Mouse (Mus musculus) liver, embryonic 14.5 days (tissue): ENCODE data around the gene Speg. TPM values are rescaled to one million over a fixed set of nuclear protein-coding genes. Genes with fewer than 3 reads are reported as not detected.

ENCODE experiments used
- ATAC-seq: fragments of 200-750 bp; cut with Nextera tagmentation; 2 replicates; pipeline ENCODE4 v1.8.0; 2017; ENCODE audit warnings: moderate number of reproducible peaks, mild to moderate bottlenecking, moderate library complexity; ENCODE audit not compliant: insufficient read depth
- DNase-seq, 3 experiments: peaks; one replicate each; pipeline ENCODE4 v3.0.0-alpha.2; 2012 to 2013; ENCODE audit warnings: low read depth in 3 of 3, low spot score in 3 of 3
- H3K27ac ChIP-seq: fragments of 300-500 bp; sonication (generic); 2 replicates; pipeline ENCODE4 v1.5.1; 2014; ENCODE audit warnings: moderate library complexity, mild to moderate bottlenecking, control low read depth, inconsistent platforms
- H3K27me3 ChIP-seq: fragments of 300-500 bp; sonication (generic); 2 replicates; pipeline ENCODE4 v1.6.1; 2014; ENCODE audit warnings: mild to moderate bottlenecking, low read length, moderate library complexity; ENCODE audit not compliant: control insufficient read depth, insufficient read depth
- H3K36me3 ChIP-seq: fragments of 300-500 bp; sonication (generic); replicated peaks from 2 replicates; pipeline ENCODE4 v1.6.1; 2014; ENCODE audit warnings: low read depth; ENCODE audit not compliant: control insufficient read depth, insufficient read depth
- H3K4me1 ChIP-seq, 2 experiments: fragments of 200-500 bp in 1 of 2; fragments of 300-500 bp in 1 of 2; sonication (generic) in 1 of 2; replicated peaks; 2 replicates each; pipeline ENCODE4 v1.6.1; 2012 to 2014; ENCODE audit warnings: antibody characterized with exemption in 1 of 2, inconsistent platforms in 1 of 2, low read length in 1 of 2; ENCODE audit not compliant: control insufficient read depth in 2 of 2, insufficient read depth in 2 of 2
- H3K4me2 ChIP-seq: fragments of 300-500 bp; sonication (generic); 2 replicates; pipeline ENCODE4 v1.6.1; 2014; ENCODE audit warnings: low read depth, mild to moderate bottlenecking, control low read depth, moderate library complexity
- H3K4me3 ChIP-seq, 2 experiments: fragments of 200-500 bp in 1 of 2; fragments of 300-500 bp in 1 of 2; sonication (generic) in 1 of 2; 2 replicates each; pipeline ENCODE4 v1.5.1; 2012 to 2014; ENCODE audit warnings: low read depth in 2 of 2, low read length in 2 of 2, mild to moderate bottlenecking in 2 of 2, control low read depth in 1 of 2, inconsistent platforms in 1 of 2, moderate library complexity in 1 of 2; ENCODE audit not compliant: insufficient read depth in 1 of 2
- H3K9ac ChIP-seq: fragments of 300-500 bp; sonication (generic); replicated peaks from 2 replicates; pipeline ENCODE4 v1.6.1; 2014; ENCODE audit warnings: mild to moderate bottlenecking, control low read depth, moderate library complexity
- H3K9me3 ChIP-seq: fragments of 300-500 bp; sonication (generic); 2 replicates; pipeline ENCODE4 v1.6.1; 2016; ENCODE audit warnings: low read length, mixed read lengths; ENCODE audit not compliant: control insufficient read depth
- CTCF ChIP-seq: IDR thresholded peaks from 2 replicates; pipeline ENCODE4 v1.5.1; 2016; ENCODE audit warnings: antibody characterized with exemption, low read depth, control low read depth
- EP300 ChIP-seq: IDR thresholded peaks from 2 replicates; pipeline ENCODE4 v1.6.1; 2016; ENCODE audit warnings: antibody characterized with exemption, low read depth
- WGBS: fragments of 180-500 bp; shearing (Covaris S2); extraction: QIAGEN DNeasy Blood & Tissue Kit; methylation state at CpG from one replicate; pipeline ENCODE4 v1.1.7; 2014; ENCODE audit not compliant: insufficient replicate concordance; 5-methylcytosine and 5-hydroxymethylcytosine counted together
- polyA plus RNA-seq, 2 experiments: library from polyadenylated mRNA; depleted of rRNA in 1 of 2; stranded (reverse) in 1 of 2; unstranded in 1 of 2; fragments of >200 nt; fragmentation: Nextera tagmentation in 1 of 2; extraction: Ambion mirVana in 1 of 2; gene quantifications; 2 replicates each; pipeline versions ENCODE4 v1.2.1 to v1.2.3; 2012 to 2014

Gene Speg
- polyA plus RNA-seq, 2 experiments: 8.4 to 8.5 TPM

DNA sequence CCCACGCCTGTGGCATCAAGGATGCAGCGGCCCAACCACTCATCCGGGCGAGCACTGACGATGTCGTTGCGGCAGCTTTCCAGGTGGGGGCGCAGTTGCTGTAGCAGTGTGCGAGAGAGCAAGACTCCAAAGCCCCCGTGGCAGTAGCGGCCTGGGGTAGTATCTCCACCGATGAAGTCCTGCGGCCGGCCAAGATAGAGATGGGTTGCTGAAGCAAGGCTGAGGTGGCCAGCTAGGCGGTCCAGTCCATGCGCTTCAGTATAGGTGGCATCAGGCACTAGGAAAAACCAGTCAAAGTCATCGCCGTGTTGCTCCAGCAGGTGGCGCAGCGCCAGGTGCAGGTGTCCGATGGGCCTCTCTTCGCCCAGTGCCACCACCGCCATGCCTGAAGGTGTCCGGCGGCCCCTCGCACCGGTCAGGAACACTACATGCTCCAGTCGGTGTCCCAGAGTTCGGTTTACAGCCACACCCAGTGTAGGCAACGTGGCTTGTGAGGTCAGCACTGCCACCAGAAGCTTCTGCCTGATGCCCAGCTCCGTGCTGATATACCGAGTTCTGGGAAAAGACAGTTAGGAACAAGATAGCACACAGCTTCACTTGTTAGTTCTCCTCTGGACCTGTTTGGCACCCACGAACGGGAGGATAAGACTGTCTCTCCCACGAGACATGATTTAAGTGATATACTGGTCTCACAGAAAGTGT lies 102.3 kb downstream of the Speg start:
- Histone ChIP-seq H3K4me3 (peak overlapping the region; percentile 1 to 10; a peak in 1 of 4 replicates), H3K4me1 (peaks cover 7 to 9% of the 10 kb centered on the region in 2 experiments), H3K9ac (no peak overlapping the region), H3K9me3 (no peaks in the 10 kb centered on the region), H3K4me2 (peak overlapping the region; percentile 90), H3K27me3 (peaks cover 42% of the 10 kb centered on the region), H3K27ac (no peak overlapping the region), H3K36me3 (no peaks in the 10 kb centered on the region)
- 7% methylated on average over 35 of the region's 35 CpGs for WGBS
- ATAC-seq (no peak), DNase-seq (peak; percentile 47 to 54 (median 50))
- no peak for TF ChIP-seq EP300
- TF ChIP-seq CTCF: peak; percentile 91

DNA sequence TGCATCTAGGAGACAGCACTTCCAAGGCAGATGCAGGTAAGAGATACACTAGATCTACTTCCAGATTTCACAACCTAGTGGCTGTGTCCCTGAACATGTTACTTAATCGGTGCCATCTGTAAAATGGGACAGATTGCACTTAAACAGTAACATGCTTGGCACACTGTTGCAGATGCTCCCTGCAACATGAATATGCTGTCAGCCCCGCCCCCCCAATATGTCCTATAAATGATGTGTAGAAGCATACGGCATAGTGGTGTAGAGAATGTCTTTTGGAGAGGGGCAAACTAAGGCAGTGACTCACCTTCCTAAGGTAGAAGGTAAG lies 102.8 kb downstream of the Speg start:
- Histone ChIP-seq H3K4me3 (no peak overlapping the region; a peak in 1 of 4 replicates), H3K4me2 (peak overlapping the region; percentile 90), H3K9ac (no peak overlapping the region), H3K4me1 (peaks cover 7 to 9% of the 10 kb centered on the region in 2 experiments), H3K27me3 (peaks cover 48% of the 10 kb centered on the region), H3K9me3 (no peaks in the 10 kb centered on the region), H3K36me3 (no peaks in the 10 kb centered on the region), H3K27ac (no peak overlapping the region)
- TF ChIP-seq CTCF (no peak), EP300 (no peak)
- ATAC-seq (no peak), DNase-seq (no peak)
- WGBS: 37% methylated on average over 3 of the region's 3 CpGs

- peak; percentile 4; the same call in 1 of the 2 replicates for ATAC-seq
- H3K9ac ChIP-seq: peak overlapping the region; percentile 54
- H3K9me3 ChIP-seq: no peaks in the 10 kb centered on the region
- H3K27me3 ChIP-seq: peaks cover 49% of the 10 kb centered on the region
- H3K4me1 ChIP-seq: peaks cover 7 to 9% of the 10 kb centered on the region in 2 experiments
- no peak overlapping the region for H3K27ac ChIP-seq
- WGBS: under 1% methylated on average over 23 of the region's 25 CpGs
- peak overlapping the region; percentile 90 for H3K4me2 ChIP-seq
- TF ChIP-seq EP300 (no peak), CTCF (no peak)
- peak overlapping the region; percentile 63 to 64 for H3K4me3 ChIP-seq
- no peaks in the 10 kb centered on the region for H3K36me3 ChIP-seq
- DNase-seq: no peak
Observed at GRCm38 (mm10) chr1:75478497-75478896, 103.4 kb downstream of the Speg start.

DNA sequence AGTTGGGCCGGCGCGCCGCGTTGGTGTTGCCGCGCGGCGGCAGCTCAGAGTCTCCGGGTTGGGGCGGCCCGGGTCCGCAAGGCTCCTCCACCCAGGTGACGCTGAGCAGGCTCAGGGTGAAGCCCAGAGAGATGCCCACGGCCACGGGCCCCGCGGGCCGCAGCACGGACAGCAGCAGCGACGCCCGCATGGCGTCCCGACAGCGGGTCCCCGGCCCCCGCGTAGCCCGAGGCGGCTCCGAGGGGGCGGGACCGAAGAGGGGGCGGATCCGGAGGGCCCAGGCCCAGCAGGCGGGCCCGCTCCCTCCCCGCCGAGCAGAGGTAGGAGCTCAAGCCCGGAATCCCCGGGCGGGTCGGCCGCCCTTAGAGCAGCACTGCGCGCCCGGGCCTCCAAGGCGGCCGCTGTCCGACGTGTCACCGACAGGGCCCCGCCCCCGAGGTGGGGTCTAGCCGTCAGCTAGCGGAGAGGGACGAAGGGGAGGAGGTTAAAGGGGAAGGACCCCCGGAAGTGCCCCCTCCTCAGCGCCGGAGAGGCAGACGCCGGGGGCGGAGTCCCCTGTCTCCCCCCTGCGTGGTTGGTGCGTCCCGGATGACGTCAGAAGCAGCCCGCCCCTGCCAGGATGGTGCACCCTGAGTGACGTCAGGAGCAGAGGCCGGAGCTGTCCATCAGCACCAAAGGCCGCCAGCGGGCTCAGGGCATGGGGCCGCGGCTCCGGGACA lies 104.0 kb downstream of the Speg start, which contains the start of the genes Chpf and Tmem198:
Chpf (minus strand) TSS at position 392 of the 719 bp plus-strand sequence.
Tmem198 (plus strand) TSS at position 617 of the 719 bp plus-strand sequence.
- H3K4me1 ChIP-seq: peaks cover 7 to 9% of the 10 kb centered on the region in 2 experiments
- H3K4me2 ChIP-seq: peak within 1 kb of the TSS; percentile 90
- peak within 1 kb of the TSS; percentile 54 for H3K9ac ChIP-seq
- H3K4me3 ChIP-seq: peak within 1 kb of the TSS; percentile 63 to 64
- no peaks in the 10 kb centered on the region for H3K9me3 ChIP-seq
- WGBS: under 1% methylated on average over 72 of the region's 76 CpGs
- TF ChIP-seq EP300: no peak
- TF ChIP-seq CTCF: no peak
- no peaks in the 10 kb centered on the region for H3K36me3 ChIP-seq
- DNase-seq: peak; percentile 73 to 79 (median 76)
- no peak within 1 kb of the TSS for H3K27ac ChIP-seq
- ATAC-seq: peak; percentile 88
- peaks cover 52% of the 10 kb centered on the region for H3K27me3 ChIP-seq

DNA sequence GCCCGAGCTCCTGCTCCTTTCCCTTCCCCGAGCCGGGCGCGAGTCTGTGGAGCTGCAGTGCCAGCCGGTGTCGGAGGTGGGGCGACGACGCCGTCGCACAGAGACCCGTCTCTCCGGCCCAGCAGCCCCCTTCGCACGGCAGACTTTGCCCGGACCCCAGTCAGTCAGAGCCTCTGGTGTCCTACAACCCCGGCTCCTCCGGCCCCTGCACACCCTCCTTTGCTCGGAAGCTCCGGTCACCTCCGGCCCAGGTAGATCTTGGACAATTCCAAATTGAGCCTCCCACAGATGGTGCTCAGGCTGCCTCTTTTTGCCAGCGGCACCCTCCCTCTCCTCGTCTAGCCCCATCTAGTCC lies 104.5 kb downstream of the Speg start:
- Histone ChIP-seq H3K4me2 (peak overlapping the region; percentile 90), H3K9ac (no peak overlapping the region), H3K27ac (no peak overlapping the region), H3K9me3 (no peaks in the 10 kb centered on the region), H3K4me1 (peaks cover 7 to 9% of the 10 kb centered on the region in 2 experiments), H3K4me3 (peak overlapping the region; percentile 22 to 63; a peak in 3 of 4 replicates), H3K36me3 (no peaks in the 10 kb centered on the region), H3K27me3 (peaks cover 54% of the 10 kb centered on the region)
- WGBS: 2% methylated on average over 24 of the region's 24 CpGs
- no peak for DNase-seq
- TF ChIP-seq EP300 (no peak), CTCF (no peak)
- ATAC-seq: no peak
